Mouse (Mus musculus): ENCODE results near the gene Zbtb38. TPM values are rescaled to one million over a fixed set of nuclear protein-coding genes. Genes with fewer than 3 reads are reported as not detected.
"Not testable (repeated sequence)": the region's sequence is repeated elsewhere in the genome, so short reads cannot be mapped to it uniquely, and the experiment has no call there.

The Zbtb38 gene
- total RNA-seq, 2 experiments from 2014 or later = 32.5 to 37.7 TPM

- no peak for DNase-seq (ENCODE audit: low spot score)
- intact Hi-C loops (cut with DNase I) = loop anchor here (10.0 kb wide), 1 partner anchor 55 kb away; the partner anchor contains the start of gene Zbtb38
Observed at GRCm38 (mm10) chr9:96699276-96700035, 53.2 kb downstream of the Zbtb38 start.

GRCm38 (mm10) chr9:96696788-96697492 is 55.7 kb downstream of the Zbtb38 start:
- intact Hi-C loops (cut with DNase I) = no loop called here
- DNase-seq (ENCODE audit: low spot score) = no peak

GRCm38 (mm10) chr9:96696141-96696561 is 56.5 kb downstream of the Zbtb38 start:
- intact Hi-C loops (cut with DNase I) = no loop called here
- no peak for DNase-seq (ENCODE audit: low spot score)

GRCm38 (mm10) chr9:96690461-96690863 is 62.2 kb downstream of the Zbtb38 start:
- no peak for DNase-seq (ENCODE audit: low spot score)
- intact Hi-C loops (cut with DNase I) = no loop called here

GRCm38 (mm10) chr9:96689076-96689475 is 63.6 kb downstream of the Zbtb38 start:
- intact Hi-C loops (cut with DNase I) = no loop called here
- DNase-seq (ENCODE audit: low spot score) = no peak

GRCm38 (mm10) chr9:96688194-96688875 is 64.3 kb downstream of the Zbtb38 start:
- no peak for DNase-seq (ENCODE audit: low spot score)
- intact Hi-C loops (cut with DNase I) = no loop called here

GRCm38 (mm10) chr9:96687591-96688186 is 64.9 kb downstream of the Zbtb38 start:
- no peak for DNase-seq (ENCODE audit: low spot score)
- intact Hi-C loops (cut with DNase I) = no loop called here

GRCm38 (mm10) chr9:96685600-96686084 is 67.0 kb downstream of the Zbtb38 start:
- intact Hi-C loops (cut with DNase I) = no loop called here
- no peak for DNase-seq (ENCODE audit: low spot score)

- intact Hi-C loops (cut with DNase I) = no loop called here
- no peak for DNase-seq (ENCODE audit: low spot score)
Observed at GRCm38 (mm10) chr9:96684866-96685599, 67.6 kb downstream of the Zbtb38 start.

GRCm38 (mm10) chr9:96684165-96684792 is 68.4 kb downstream of the Zbtb38 start:
- intact Hi-C loops (cut with DNase I) = no loop called here
- DNase-seq (ENCODE audit: low spot score) = no peak

GRCm38 (mm10) chr9:96678611-96679010 is 74.0 kb downstream of the Zbtb38 start:
- intact Hi-C loops (cut with DNase I) = no loop called here
- no peak for DNase-seq (ENCODE audit: low spot score)

GRCm38 (mm10) chr9:96677711-96678110 is 74.9 kb downstream of the Zbtb38 start:
- not testable (repeated sequence) for DNase-seq (ENCODE audit: low spot score)
- intact Hi-C loops (cut with DNase I) = loop anchor here (2.0 kb wide), 1 partner anchor 81 kb away; no protein-coding TSS in a partner anchor

- DNase-seq (ENCODE audit: low spot score) = no peak
Observed at GRCm38 (mm10) chr9:96676671-96677070, 76.0 kb downstream of the Zbtb38 start.

GRCm38 (mm10) chr9:96675763-96676640 is 76.6 kb downstream of the Zbtb38 start:
- intact Hi-C loops (cut with DNase I) = loop anchor here (2.0 kb wide), 1 partner anchor 83 kb away; no protein-coding TSS in a partner anchor
- no peak for DNase-seq (ENCODE audit: low spot score)

More at GRCm38 (mm10) chr9:96676671-96677070, 76.0 kb downstream of the Zbtb38 start:
- intact Hi-C loops (cut with DNase I) = loop anchor here (2.0 kb wide), 1 partner anchor 82 kb away; no protein-coding TSS in a partner anchor

- intact Hi-C loops (cut with DNase I) = no loop called here
- no peak for DNase-seq (ENCODE audit: low spot score)
Observed at GRCm38 (mm10) chr9:96675071-96675762, 77.4 kb downstream of the Zbtb38 start.

GRCm38 (mm10) chr9:96674301-96674700 is 78.3 kb downstream of the Zbtb38 start:
- intact Hi-C loops (cut with DNase I) = loop anchor here (5.0 kb wide), 1 partner anchor 43 kb away; no protein-coding TSS in a partner anchor
- DNase-seq (ENCODE audit: low spot score) = no peak

GRCm38 (mm10) chr9:96672466-96672865 is 80.2 kb downstream of the Zbtb38 start:
- intact Hi-C loops (cut with DNase I) = loop anchor here (5.0 kb wide), 1 partner anchor 45 kb away; no protein-coding TSS in a partner anchor
- DNase-seq (ENCODE audit: low spot score) = no peak

Measured in heart, postnatal 25 days (tissue).